Mouse (Mus musculus): ENCODE data around the gene Lrrc25. TPM values are rescaled to one million over a fixed set of nuclear protein-coding genes. Genes with fewer than 3 reads are reported as not detected.
"Not testable (repeated sequence)": the region's sequence is repeated elsewhere in the genome, so short reads cannot be mapped to it uniquely, and the experiment has no call there.

The Lrrc25 gene
- total RNA-seq (2021) = 1 to 10 TPM; 1.1 to 1.6 TPM

GRCm38 (mm10) chr8:70615894-70616293 is at the start of gene Lrrc25:
TSS of gene Lrrc25 (plus strand) at chr8:70616155.
- no peak for DNase-seq

GRCm38 (mm10) chr8:70570360-70570759 is 45.6 kb upstream of the Lrrc25 start:
- intact Hi-C loops (cut with DNase I) = no loop called here
- no peak for DNase-seq

More at GRCm38 (mm10) chr8:70615894-70616293, at the start of gene Lrrc25:
- intact Hi-C loops (cut with DNase I) = no loop called here

DNA sequence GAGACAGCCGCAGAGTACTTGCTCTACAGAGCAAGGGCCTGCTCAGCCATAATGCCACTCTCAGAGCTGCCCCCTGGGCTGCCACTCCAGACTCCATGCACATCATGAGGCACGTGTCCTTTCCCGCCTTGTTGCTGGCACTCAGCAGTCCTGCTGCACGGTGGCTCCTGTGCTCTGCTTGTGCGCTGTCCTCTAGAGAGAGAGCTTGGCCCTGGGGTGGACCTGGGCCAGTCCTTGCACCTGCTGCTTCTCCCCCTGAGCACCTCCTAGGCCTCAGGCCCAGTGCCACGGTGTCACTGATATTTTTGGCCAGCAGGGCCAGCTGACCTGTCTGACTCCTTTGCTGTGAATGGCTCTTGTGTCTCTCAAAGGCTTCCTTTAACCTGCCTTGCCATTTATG is 45.0 kb upstream of the Lrrc25 start:
- intact Hi-C loops (cut with DNase I) = no loop called here
- DNase-seq = peak; percentile 76 to 85

- intact Hi-C loops (cut with DNase I) = no loop called here
- DNase-seq = no peak
Observed at GRCm38 (mm10) chr8:70574302-70574701, 41.7 kb upstream of the Lrrc25 start.

DNA sequence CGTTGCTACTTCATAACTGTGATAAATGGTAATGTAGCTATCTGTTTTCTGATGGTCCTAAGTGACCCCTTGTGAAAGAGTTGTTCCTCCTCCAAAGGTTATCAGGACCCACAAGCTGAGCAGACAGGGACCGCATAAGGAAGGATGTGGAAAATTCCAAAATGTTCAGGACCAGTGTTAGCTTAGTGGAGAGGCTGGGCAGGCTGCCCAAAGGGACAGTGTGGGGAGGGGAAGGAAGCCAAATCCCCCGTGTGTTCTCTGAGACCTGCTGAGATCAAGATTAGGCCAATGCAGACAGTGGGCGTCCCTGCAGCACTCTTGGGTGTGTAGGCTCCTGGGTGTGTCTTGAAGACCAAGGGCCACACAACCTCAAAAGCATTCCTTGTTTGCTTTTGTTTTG is 41.0 kb upstream of the Lrrc25 start:
- peak; percentile 61 to 68 for DNase-seq
- intact Hi-C loops (cut with DNase I) = no loop called here

- DNase-seq = no peak
- intact Hi-C loops (cut with DNase I) = no loop called here
Observed at GRCm38 (mm10) chr8:70577207-70577606, 38.7 kb upstream of the Lrrc25 start.

DNA sequence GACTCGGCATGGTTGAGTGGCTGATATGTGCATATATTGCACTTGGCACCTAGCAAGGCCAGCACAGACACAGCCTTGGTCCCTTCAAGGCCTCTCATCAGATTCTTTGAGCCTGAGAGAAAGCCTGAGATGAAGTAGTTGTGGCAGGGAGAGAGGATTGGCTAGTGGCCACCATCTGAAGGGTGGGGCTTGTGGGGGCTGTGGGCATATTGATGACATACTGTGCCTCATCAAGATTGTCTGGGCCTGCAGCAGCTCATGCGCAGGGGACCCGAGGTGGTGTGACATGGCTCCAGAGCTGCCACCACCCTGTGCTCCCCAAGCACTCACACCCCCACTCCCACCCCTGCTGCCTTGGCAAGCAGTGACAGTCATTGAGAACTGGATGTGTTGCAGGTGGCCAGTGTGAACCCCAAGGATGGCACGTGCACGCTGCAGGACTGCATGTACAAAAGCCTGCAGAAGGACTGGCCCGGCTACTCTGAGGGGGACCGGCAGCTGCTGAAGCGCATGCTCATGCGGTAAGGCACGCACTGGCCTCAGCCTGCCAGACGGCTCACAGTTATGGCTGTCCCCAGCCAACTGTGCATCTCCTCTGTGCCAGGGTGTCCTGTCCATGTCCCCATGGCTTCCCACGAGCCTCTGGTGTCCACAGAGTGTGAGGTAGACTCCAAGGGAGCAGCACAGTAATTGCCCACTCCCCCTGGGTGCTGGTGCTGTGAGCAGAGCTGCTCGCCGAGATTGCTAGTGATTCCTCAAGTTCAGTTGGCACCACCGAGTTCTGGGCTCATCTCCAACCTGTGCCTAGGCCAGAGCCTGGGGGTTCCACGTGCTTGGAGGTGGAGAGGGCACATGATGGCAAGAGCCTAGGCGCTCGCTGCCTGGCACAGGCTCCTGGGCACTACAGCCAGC is 32.2 kb upstream of the Lrrc25 start:
- DNase-seq = no peak
- intact Hi-C loops (cut with DNase I) = no loop called here

DNA sequence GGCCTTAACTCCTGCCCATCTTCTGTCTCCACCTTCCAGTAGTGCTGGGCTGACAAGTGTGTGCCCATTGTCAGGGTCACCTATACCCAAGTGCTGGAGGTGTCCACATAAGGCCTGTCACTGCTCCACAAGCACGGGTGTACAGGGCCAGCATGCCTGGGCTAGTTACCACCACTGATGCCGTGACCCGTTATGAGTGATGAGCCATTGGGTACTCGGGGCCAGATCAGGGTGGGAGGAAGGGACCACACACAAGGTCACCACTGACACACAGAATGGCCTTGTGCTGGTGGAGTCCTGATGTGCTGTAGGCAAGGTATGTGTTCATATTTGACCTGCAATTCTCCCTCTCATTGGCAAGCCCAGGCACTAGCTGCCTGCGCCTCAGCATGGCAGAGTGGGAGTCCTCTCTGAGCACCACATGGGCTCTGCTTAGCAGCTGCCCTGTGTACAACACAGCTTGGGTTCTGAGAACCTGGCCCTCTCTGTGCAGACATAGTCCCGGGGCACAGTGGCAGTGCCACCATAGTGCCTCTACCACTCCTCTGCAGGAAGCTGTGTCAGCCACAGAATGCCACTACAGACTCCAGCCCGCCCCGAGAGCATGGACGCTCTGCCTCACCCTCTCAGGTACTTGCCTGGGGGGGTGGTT is 31.2 kb upstream of the Lrrc25 start:
- intact Hi-C loops (cut with DNase I) = loop anchor here (1.0 to 5.0 kb wide), 3 partner anchors 24 to 202 kb away; no protein-coding TSS in a partner anchor

DNA sequence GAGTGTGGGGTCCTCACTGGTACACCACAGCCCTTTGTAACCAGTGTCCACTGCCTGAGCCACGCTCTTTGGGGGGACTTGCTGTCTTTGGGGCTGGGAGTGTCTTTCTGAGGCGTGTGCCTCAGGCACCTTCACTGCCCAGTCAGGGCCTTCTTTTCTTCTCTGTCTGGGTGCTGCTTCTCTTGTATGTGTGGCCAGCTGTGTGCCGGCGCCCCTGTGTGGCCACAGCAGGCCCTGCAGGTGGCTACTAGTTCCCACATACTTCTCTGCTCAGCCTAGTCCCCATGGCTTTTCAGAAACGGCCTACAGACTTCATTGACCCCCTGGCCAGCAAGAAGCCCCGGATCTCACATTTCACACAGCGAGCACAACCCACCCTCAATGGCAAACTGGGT is 30.7 kb upstream of the Lrrc25 start:
- intact Hi-C loops (cut with DNase I) = loop anchor here (1.0 to 5.0 kb wide), 3 partner anchors 25 to 203 kb away; no protein-coding TSS in a partner anchor
- peak; percentile 80 to 81 for DNase-seq

More for the DNA sequence above, 31.2 kb upstream of the Lrrc25 start:
- no peak for DNase-seq

DNA sequence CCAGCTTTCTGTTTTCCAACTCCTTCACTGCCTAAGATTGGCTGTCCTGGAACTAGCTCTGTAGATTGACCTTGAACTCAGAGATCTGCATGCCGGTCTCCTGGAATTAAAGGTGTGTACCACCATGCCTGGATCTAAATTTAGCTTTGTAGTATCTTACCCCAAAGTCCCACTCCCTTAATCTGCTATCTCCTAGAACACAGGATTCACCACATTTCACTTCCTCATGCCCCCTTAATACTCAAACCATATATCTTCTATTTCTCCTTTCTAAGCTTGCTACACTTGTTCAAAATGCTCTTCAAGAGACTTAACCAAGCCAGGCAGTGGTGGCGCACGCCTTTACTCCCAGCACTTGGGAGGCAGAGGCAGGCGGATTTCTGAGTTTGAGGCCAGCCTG is 28.0 kb upstream of the Lrrc25 start:
- not testable (repeated sequence) for DNase-seq
- intact Hi-C loops (cut with DNase I) = loop anchor here (5.0 kb wide), 2 partner anchors 66 to 206 kb away; no protein-coding TSS in a partner anchor

DNA sequence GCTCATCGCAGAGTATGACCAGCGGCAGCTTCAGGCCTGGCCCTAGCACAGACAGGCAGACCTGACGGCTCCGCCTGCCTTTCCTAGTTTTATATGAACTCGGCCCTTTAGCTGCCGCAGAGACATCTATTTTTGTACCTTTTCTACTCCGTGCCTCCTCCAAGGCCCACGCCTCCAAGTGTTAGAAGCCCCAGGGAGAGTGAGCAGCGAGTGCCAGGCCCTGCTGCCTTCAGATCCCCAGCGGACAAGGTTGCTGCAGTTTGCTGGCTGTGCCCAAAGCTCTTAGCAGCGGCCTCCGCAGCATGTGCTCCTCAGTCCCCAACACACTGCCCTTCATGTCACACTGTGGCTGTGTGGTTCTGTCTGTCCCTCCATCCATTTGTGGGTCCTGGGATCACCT is 24.4 kb upstream of the Lrrc25 start:
- intact Hi-C loops (cut with DNase I) = no loop called here
- DNase-seq = no peak

DNA sequence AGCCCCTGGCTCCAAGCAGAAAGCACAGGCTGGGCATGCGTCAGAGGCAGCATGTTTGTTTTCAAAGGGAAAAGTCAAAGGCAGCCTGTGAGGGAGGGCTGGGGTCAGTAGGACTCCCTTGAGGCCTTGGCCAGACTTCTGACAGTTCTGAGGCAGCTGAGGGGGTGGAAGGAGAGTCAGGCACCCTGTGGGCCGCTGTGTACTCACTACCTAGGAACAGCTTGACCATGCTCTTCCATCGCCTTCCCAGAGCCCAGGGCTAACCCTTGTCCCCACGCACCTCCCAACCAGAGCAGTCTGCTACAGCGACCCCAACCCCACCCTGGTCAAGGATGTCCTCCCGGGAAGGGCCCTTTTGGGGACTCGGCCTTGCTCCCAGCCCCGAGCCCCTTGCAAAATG is 22.8 kb upstream of the Lrrc25 start:
- no peak for DNase-seq
- intact Hi-C loops (cut with DNase I) = no loop called here

DNA sequence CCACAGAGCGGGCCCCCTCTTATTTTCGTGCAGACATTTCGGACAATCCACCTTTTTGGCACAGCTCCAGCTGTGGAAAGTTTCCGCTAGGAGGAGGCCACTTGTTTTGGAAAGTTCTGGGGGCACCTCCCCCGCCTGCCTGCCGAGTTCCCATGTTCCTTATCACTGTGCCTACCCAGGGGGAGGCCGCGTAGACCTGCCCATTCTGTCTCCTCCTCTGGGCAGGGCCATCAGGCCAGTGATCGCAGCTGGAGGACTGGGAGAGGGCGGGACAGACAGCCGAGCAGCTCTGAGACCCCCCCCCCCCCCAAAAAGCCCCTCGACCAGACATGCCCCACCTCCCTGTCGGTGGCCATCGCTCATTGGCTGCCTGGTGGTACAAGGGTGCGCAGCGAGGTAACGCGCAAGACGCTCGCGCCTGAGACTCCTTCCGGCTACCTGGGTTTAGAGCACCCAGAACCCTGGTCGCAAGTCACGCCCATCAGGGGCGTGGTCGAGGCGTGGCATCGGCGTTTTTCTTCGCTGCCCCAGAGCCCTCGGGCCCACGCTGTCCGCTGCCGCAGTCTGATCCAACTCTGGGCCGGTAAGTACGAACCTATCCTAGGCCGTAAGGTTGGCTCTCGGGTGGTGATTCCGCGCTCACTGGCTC is 21.9 kb upstream of the Lrrc25 start, which contains the start of gene Isyna1:
TSS of gene Isyna1 (plus strand) at position 413 of the 649 bp plus-strand sequence.
- intact Hi-C loops (cut with DNase I) = no loop called here
- DNase-seq = peak; percentile 83 to 86

GRCm38 (mm10) chr8:70594621-70595564 is 21.1 kb upstream of the Lrrc25 start:
- DNase-seq = no peak

DNA sequence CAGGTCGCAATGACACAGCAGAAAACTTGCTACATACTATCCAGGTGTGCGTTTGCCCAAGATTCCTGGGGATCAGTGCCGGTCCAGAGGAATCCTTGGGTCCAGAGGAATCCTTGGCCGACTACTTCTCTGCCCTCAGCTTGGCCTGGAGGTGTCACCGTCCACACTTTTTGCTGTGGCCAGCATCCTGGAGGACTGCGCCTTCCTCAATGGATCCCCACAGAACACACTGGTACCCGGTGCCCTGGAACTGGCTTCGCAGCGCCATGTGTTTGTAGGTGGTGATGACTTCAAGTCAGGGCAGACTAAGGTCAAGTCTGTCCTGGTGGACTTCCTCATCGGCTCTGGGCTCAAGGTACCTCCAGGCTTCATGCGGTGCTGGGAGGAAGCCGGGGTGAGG is 20.1 kb upstream of the Lrrc25 start:
- no peak for DNase-seq
- intact Hi-C loops (cut with DNase I) = no loop called here

More at GRCm38 (mm10) chr8:70594621-70595564, 21.1 kb upstream of the Lrrc25 start:
- intact Hi-C loops (cut with DNase I) = no loop called here

GRCm38 (mm10) chr8:70596216-70596615 is 19.7 kb upstream of the Lrrc25 start:
- intact Hi-C loops (cut with DNase I) = no loop called here
- DNase-seq = no peak

- no peak for DNase-seq
- intact Hi-C loops (cut with DNase I) = no loop called here
Observed at GRCm38 (mm10) chr8:70596775-70597416, 19.1 kb upstream of the Lrrc25 start.

DNA sequence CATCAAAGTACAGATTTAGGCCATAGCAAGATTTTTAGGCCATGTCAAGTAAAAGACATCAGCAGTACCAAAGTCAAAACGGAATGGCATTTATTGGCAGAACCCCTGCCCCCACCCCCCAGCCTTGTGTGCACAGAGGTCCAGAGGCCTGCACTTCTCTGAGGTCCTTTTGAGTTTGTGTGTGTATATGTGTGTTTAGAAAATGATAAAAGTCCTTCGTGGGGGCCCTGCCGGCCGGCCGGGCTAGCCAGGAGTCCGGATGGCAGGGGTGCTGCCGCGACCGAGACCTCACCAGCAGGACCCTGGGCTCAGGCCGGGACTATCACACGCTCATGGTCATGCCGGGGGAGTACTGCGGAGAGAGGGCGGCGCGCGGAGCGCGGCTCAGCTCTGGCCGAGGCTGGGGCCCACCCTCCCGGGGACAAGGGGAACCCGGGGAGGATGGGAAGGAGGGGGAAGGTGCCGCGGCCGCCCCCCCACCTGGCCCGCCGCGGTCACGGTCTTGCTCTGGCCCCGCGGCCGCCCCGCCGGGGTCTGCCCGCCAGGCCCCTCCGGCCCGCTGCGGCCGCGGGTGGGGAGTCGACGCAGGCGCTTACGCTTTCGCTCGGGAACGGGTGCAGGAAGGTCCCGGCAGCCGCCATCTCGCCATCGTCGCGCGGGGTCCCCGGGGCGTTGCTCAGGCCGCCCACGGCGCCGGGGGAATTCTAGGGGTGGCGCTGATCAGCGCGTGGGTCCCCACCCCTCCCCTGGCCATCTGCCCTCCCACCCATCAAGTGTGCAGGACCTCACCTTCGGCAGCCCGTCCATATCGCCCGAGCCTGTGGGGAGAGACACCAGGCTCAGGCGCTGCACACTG is 18.3 kb upstream of the Lrrc25 start:
- intact Hi-C loops (cut with DNase I) = no loop called here
- no peak for DNase-seq
